Mouse (Mus musculus): ENCODE measurements at regions not wholly inside any gene's neighbourhood (a gene's known extent, or its start where the extent isn't known, plus 50 kb on each side); places are given as distances from the start of the nearest gene placed in this dataset.

DNA sequence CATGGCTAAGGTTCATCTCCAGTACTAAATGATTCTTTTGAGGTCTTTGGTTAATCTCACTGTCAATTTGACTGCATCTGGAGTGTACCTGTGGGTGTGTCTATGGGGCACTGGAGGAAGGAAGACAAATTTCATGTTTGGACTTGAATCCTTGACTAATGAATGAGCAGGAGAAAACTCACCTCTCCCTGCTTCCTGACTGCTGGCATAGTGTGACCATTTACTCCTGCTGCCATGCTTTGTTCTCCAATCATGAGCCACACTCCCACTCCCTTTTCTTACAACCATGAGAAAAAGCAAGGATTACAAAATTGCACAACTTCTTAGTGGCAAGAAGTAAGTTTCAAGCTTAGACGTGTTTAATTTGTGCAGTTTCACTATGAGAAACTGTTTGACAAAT, 132.5 kb upstream of the Tmtc4 start:
- Histone ChIP-seq H3K4me1 (replicated peaks; ENCODE audit: low read depth, low read length) (no peaks in the 10 kb centered on the region), H3K27me3 (ENCODE audit: insufficient read depth, low read length) (no peaks in the 10 kb centered on the region)
- TF ChIP-seq POU5F1 (IDR thresholded peaks at IDR 0.05; ENCODE audit: borderline replicate concordance, low read length) (no peak), NANOG (IDR thresholded peaks at IDR 0.05; ENCODE audit: borderline replicate concordance, low read length) (no peak), CTCF (conservative IDR thresholded peaks at IDR 0.05; ENCODE audit: low read length) (no peak)

DNA sequence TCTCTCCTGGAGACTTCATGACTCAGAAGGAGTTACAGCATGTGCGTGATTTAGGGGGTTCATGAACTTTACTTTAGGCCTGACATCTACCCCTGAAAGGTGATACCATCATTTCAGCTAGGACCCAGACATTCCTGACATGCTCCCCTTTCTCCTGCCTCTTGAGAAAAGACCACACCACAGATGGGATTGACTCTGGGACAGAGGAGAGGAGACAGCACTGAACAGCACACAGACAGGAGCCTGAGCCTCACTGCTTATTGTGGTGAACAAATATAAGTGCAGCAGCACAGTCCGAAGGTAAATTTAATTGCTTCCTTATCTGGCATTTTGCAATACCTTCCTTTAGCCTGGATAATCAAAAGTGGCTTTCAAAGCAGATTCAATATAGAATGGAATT, 126.7 kb upstream of the Tmtc4 start:
- TF ChIP-seq POU5F1 (IDR thresholded peaks at IDR 0.05; ENCODE audit: borderline replicate concordance, low read length): no peak
- TF ChIP-seq NANOG (IDR thresholded peaks at IDR 0.05; ENCODE audit: borderline replicate concordance, low read length): no peak
- TF ChIP-seq CTCF (conservative IDR thresholded peaks at IDR 0.05; ENCODE audit: low read length): no peak
- Histone ChIP-seq H3K4me3 (replicated peaks; ENCODE audit: low read length) (no peak overlapping the region), H3K9me3 (ENCODE audit: low read length) (no peaks in the 10 kb centered on the region)

More for the DNA sequence above, 132.5 kb upstream of the Tmtc4 start:
- Histone ChIP-seq H3K4me3 (replicated peaks; ENCODE audit: low read length) (no peak overlapping the region), H3K36me3 (ENCODE audit: insufficient read depth, low read length) (no peaks in the 10 kb centered on the region), H3K9me3 (ENCODE audit: low read length) (no peaks in the 10 kb centered on the region)

DNA sequence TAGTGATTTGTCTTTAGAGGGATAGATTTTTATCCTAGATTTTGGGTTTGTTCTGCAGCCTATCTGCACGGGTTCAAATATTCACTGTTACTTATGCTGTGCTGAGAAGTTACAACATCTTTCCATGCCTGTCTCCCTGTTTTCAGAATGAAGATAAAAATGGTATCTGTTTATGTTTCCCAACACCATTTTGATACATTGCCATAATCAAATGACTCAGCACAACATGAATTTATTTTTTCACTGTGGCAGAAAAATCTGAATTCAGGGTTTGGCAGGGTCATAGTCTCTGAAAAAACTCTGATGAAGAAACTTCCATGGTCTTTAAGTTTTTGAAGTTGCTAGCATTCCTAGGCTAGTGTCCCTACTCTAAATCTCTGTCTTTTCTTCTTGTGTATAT, 116.5 kb upstream of the Tmtc4 start:
- no peaks in the 10 kb centered on the region for H3K4me1 ChIP-seq (replicated peaks; ENCODE audit: low read depth, low read length)
- H3K36me3 ChIP-seq (ENCODE audit: insufficient read depth, low read length): no peaks in the 10 kb centered on the region
- TF ChIP-seq CTCF (conservative IDR thresholded peaks at IDR 0.05; ENCODE audit: low read length) (no peak), NANOG (IDR thresholded peaks at IDR 0.05; ENCODE audit: borderline replicate concordance, low read length) (no peak), POU5F1 (IDR thresholded peaks at IDR 0.05; ENCODE audit: borderline replicate concordance, low read length) (no peak)
- no peak overlapping the region for H3K4me3 ChIP-seq (replicated peaks; ENCODE audit: low read length)
- 0 out of 2 replicates have a peak, but pooled peaks cover 7% of the 10 kb centered on the region for H3K9me3 ChIP-seq (ENCODE audit: low read length)
- 0 out of 2 replicates have a peak, but pooled peaks cover 5% of the 10 kb centered on the region for H3K27me3 ChIP-seq (ENCODE audit: insufficient read depth, low read length)

More for the DNA sequence above, 126.7 kb upstream of the Tmtc4 start:
- Histone ChIP-seq H3K27me3 (ENCODE audit: insufficient read depth, low read length) (no peaks in the 10 kb centered on the region), H3K4me1 (replicated peaks; ENCODE audit: low read depth, low read length) (no peaks in the 10 kb centered on the region), H3K36me3 (ENCODE audit: insufficient read depth, low read length) (no peaks in the 10 kb centered on the region)

DNA sequence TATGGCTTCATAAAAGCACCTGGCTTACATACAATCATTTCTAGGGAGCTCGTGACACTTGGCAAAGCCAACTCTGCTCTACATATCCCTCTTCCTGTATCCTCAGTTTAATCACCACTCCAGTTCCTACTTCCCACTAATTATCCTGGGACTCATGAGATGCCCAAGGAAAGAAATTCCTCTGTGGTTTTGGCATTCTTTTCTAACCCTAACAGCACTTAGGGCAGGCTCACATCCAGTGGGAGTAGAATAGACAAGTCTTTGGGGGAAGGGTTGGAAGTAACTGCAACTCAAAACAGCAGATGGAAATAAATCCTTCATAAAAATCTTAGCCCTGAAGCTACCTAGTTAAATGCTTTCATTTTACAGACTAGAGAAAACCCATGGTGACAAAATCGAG, 112.3 kb upstream of the Tmtc4 start:
- TF ChIP-seq POU5F1 (IDR thresholded peaks at IDR 0.05; ENCODE audit: borderline replicate concordance, low read length) (no peak), NANOG (IDR thresholded peaks at IDR 0.05; ENCODE audit: borderline replicate concordance, low read length) (no peak), CTCF (conservative IDR thresholded peaks at IDR 0.05; ENCODE audit: low read length) (no peak)
- Histone ChIP-seq H3K9me3 (ENCODE audit: low read length) (0 out of 2 replicates have a peak, but pooled peaks cover 7% of the 10 kb centered on the region), H3K36me3 (ENCODE audit: insufficient read depth, low read length) (no peaks in the 10 kb centered on the region)

DNA sequence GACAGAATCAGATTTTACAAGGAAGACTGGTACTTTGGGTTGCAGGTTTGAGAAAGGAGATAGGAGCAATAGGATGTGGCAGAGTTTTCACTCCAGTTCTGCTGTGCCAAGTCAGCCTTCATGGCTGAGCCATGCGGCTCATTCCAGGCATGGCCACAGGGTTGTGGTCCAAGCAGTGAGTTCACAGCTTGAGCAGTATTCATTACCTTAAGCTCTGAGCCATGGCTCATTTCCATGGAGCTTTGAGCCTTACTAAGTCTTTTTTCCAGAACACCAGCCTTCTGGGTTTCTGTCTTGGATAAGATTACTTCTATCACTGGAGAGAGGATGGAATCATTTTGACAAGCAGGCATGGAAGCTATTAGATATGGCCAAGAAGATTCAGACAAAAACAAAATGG, 98.2 kb upstream of the Tmtc4 start:
- Histone ChIP-seq H3K9me3 (ENCODE audit: low read length) (no peaks in the 10 kb centered on the region), H3K4me3 (replicated peaks; ENCODE audit: low read length) (no peak overlapping the region), H3K4me1 (replicated peaks; ENCODE audit: low read depth, low read length) (no peaks in the 10 kb centered on the region), H3K27me3 (ENCODE audit: insufficient read depth, low read length) (no peaks in the 10 kb centered on the region), H3K36me3 (ENCODE audit: insufficient read depth, low read length) (no peaks in the 10 kb centered on the region)
- TF ChIP-seq POU5F1 (IDR thresholded peaks at IDR 0.05; ENCODE audit: borderline replicate concordance, low read length) (no peak), CTCF (conservative IDR thresholded peaks at IDR 0.05; ENCODE audit: low read length) (no peak), NANOG (IDR thresholded peaks at IDR 0.05; ENCODE audit: borderline replicate concordance, low read length) (no peak)

More for the DNA sequence above, 112.3 kb upstream of the Tmtc4 start:
- no peak overlapping the region for H3K4me3 ChIP-seq (replicated peaks; ENCODE audit: low read length)
- H3K4me1 ChIP-seq (replicated peaks; ENCODE audit: low read depth, low read length): no peaks in the 10 kb centered on the region
- 0 out of 2 replicates have a peak, but pooled peaks cover 5% of the 10 kb centered on the region for H3K27me3 ChIP-seq (ENCODE audit: insufficient read depth, low read length)

DNA sequence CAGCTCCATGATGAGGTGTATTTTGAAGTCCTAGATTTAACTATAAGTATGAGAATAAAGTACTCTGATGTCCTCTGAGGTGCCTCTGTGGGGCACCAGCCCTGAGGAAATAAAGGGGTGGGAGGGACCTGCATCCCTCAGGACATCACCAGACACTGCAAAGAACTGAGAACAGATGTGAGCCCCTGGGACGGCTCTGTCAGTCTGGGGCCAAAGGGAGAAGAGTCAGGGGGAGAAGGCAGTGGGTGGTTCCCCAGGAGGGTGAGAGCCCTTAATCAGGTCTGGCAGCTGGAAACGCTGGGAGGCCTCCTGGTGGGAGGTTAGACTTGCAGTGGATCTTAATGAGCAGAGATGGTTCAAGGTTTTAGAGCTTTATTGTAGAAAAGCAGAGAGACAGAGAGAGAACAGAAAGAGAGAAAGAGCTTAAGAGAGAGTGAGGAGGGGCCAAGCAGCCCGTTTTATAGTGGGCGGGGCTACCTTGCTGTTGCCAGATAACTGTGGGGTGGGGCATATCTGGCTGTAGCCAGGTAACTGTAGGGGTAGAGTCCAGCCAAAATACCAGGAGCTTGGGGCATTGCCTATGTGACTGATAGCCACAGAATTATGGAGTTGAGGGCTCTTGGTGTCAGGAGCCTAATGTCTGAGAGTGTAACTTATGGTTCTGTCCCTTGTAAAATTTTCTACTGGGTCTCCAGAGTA, 97.3 kb upstream of the Tmtc4 start:
- H3K36me3 ChIP-seq (ENCODE audit: insufficient read depth, low read length): no peaks in the 10 kb centered on the region
- H3K27me3 ChIP-seq (ENCODE audit: insufficient read depth, low read length): no peaks in the 10 kb centered on the region
- H3K4me1 ChIP-seq (replicated peaks; ENCODE audit: low read depth, low read length): no peaks in the 10 kb centered on the region
- no peak overlapping the region for H3K4me3 ChIP-seq (replicated peaks; ENCODE audit: low read length)
- TF ChIP-seq POU5F1 (IDR thresholded peaks at IDR 0.05; ENCODE audit: borderline replicate concordance, low read length): no peak
- no peak for TF ChIP-seq CTCF (conservative IDR thresholded peaks at IDR 0.05; ENCODE audit: low read length)
- TF ChIP-seq NANOG (IDR thresholded peaks at IDR 0.05; ENCODE audit: borderline replicate concordance, low read length): no peak
- H3K9me3 ChIP-seq (ENCODE audit: low read length): no peaks in the 10 kb centered on the region

DNA sequence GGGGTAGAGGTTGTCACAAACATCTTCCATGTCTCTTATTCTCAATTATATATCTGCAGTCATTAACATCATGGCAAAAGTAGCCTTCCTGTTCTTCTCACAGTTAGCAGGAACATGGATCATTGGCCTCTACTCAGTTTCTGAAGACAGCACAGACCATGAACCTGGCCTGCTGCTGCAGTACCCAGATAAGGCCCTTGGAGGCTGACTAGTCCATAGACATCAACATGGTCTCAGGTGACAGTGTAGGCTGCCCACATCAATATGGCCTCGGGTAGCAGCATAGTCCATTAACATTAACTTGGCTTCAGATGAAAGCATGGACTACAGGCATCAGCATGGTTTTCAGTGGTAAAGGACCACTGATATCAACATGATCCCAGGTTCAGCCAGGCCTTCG, 95.9 kb upstream of the Tmtc4 start:
- no peaks in the 10 kb centered on the region for H3K27me3 ChIP-seq (ENCODE audit: insufficient read depth, low read length)
- TF ChIP-seq CTCF (conservative IDR thresholded peaks at IDR 0.05; ENCODE audit: low read length) (no peak), POU5F1 (IDR thresholded peaks at IDR 0.05; ENCODE audit: borderline replicate concordance, low read length) (no peak), NANOG (IDR thresholded peaks at IDR 0.05; ENCODE audit: borderline replicate concordance, low read length) (no peak)
- no peaks in the 10 kb centered on the region for H3K36me3 ChIP-seq (ENCODE audit: insufficient read depth, low read length)
- no peak overlapping the region for H3K4me3 ChIP-seq (replicated peaks; ENCODE audit: low read length)
- H3K4me1 ChIP-seq (replicated peaks; ENCODE audit: low read depth, low read length): no peaks in the 10 kb centered on the region
- no peaks in the 10 kb centered on the region for H3K9me3 ChIP-seq (ENCODE audit: low read length)

DNA sequence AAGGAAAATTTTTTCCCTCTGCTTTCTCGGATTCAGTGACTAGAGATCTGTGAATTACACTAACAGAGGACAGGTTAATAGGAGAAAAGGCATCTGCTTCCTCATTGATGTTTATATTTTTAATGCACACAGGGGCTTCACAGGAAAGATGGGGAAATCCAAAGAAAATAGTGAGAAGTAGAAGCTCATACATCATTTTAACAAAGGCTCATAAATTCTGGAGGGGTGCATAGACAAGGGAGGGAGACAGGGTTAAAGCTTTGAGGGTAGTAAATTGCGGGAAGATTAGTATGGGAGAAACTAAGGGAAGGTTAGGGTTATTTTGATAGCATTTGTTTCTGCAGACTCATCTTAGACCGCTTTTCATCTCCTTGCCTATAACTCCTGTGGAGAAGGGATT, 95.0 kb upstream of the Tmtc4 start:
- H3K36me3 ChIP-seq (ENCODE audit: insufficient read depth, low read length): no peaks in the 10 kb centered on the region
- no peaks in the 10 kb centered on the region for H3K9me3 ChIP-seq (ENCODE audit: low read length)
- H3K27me3 ChIP-seq (ENCODE audit: insufficient read depth, low read length): no peaks in the 10 kb centered on the region
- H3K4me1 ChIP-seq (replicated peaks; ENCODE audit: low read depth, low read length): no peaks in the 10 kb centered on the region
- TF ChIP-seq CTCF (conservative IDR thresholded peaks at IDR 0.05; ENCODE audit: low read length) (no peak), NANOG (IDR thresholded peaks at IDR 0.05; ENCODE audit: borderline replicate concordance, low read length) (no peak), POU5F1 (IDR thresholded peaks at IDR 0.05; ENCODE audit: borderline replicate concordance, low read length) (no peak)
- H3K4me3 ChIP-seq (replicated peaks; ENCODE audit: low read length): no peak overlapping the region

DNA sequence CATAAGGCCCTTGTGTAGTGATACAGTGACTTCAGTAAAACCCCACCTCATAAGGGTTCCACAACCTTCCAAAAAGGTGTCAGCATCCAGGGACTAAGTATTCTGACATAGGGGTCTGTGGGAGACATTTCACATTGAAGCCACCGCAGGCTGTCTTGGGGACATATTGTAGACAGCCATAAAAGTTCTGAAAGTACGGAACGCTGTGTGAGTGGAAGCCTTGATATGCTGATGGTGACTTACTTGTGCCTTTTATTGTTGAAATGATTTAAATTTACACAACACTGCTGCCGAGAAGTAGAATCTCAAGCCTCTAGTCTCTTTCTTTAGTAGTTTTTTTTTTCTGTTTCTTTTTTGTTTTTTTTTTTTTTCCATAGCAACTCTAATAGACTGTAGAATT, 82.5 kb upstream of the Tmtc4 start:
- Histone ChIP-seq H3K4me1 (replicated peaks; ENCODE audit: low read depth, low read length) (no peaks in the 10 kb centered on the region), H3K27me3 (ENCODE audit: insufficient read depth, low read length) (no peaks in the 10 kb centered on the region), H3K36me3 (ENCODE audit: insufficient read depth, low read length) (no peaks in the 10 kb centered on the region), H3K4me3 (replicated peaks; ENCODE audit: low read length) (no peak overlapping the region), H3K9me3 (ENCODE audit: low read length) (no peaks in the 10 kb centered on the region)
- TF ChIP-seq CTCF (conservative IDR thresholded peaks at IDR 0.05; ENCODE audit: low read length) (no peak), NANOG (IDR thresholded peaks at IDR 0.05; ENCODE audit: borderline replicate concordance, low read length) (peak; percentile 71)

Measured in E14TG2a.4 (cell line).